Mouse (Mus musculus) limb, embryonic 14.5 days (tissue): Measurements from ENCODE around the gene Isl2. TPM values are rescaled to one million over a fixed set of nuclear protein-coding genes. Genes with fewer than 3 reads are reported as not detected.
A peak's percentile ranks its signal among the peaks of the same experiment; 100 is the strongest.

Experiments
- ATAC-seq: fragments of 200-750 bp; cut with Nextera tagmentation; 2 replicates; pipeline ENCODE4 v1.8.0; 2017; ENCODE audit warnings: low read depth, moderate number of reproducible peaks, moderate TSS enrichment; ENCODE audit not compliant: low FRiP score
- DNase-seq: peaks from one replicate; pipeline ENCODE4 v3.0.0-alpha.2; 2015; ENCODE audit warnings: low spot score
- H3K27ac ChIP-seq: fragments of 300-500 bp; sonication (generic); replicated peaks from 2 replicates; pipeline ENCODE4 v1.5.1; 2014; ENCODE audit warnings: low read depth, mild to moderate bottlenecking, low read length, moderate library complexity, mixed read lengths
- H3K27me3 ChIP-seq: fragments of 300-500 bp; sonication (generic); 2 replicates; pipeline ENCODE4 v1.6.1; 2014; ENCODE audit warnings: low read length, mixed read lengths; ENCODE audit not compliant: control insufficient read depth, insufficient read depth
- H3K36me3 ChIP-seq: fragments of 300-500 bp; sonication (generic); 2 replicates; pipeline ENCODE4 v1.6.1; 2014; ENCODE audit warnings: mild to moderate bottlenecking, low read length, moderate library complexity, mixed read lengths; ENCODE audit not compliant: control insufficient read depth, insufficient read depth
- H3K4me1 ChIP-seq: fragments of 300-500 bp; sonication (generic); 2 replicates; pipeline ENCODE4 v1.6.1; 2014; ENCODE audit warnings: antibody characterized with exemption, low read length, mixed read lengths; ENCODE audit not compliant: control insufficient read depth, insufficient read depth
- H3K4me2 ChIP-seq: fragments of 300-500 bp; sonication (generic); replicated peaks from 2 replicates; pipeline ENCODE4 v1.6.1; 2014; ENCODE audit warnings: low read depth, mild to moderate bottlenecking, low read length, moderate library complexity; ENCODE audit not compliant: severe bottlenecking
- H3K4me3 ChIP-seq: fragments of 300-500 bp; sonication (generic); replicated peaks from 2 replicates; pipeline ENCODE4 v1.5.1; 2014; ENCODE audit warnings: low read length
- H3K9ac ChIP-seq: fragments of 300-500 bp; sonication (generic); 2 replicates; pipeline ENCODE4 v1.6.1; 2014; ENCODE audit warnings: mild to moderate bottlenecking, low read depth, low read length, moderate library complexity; ENCODE audit not compliant: severe bottlenecking
- H3K9me3 ChIP-seq: fragments of 300-500 bp; sonication (generic); 2 replicates; pipeline ENCODE4 v1.6.1; 2016; ENCODE audit warnings: low read length; ENCODE audit not compliant: control insufficient read depth
- POLR2A ChIP-seq: fragments of 200-500 bp; IDR thresholded peaks from 2 replicates; pipeline ENCODE4 v1.8.0; 2012; ENCODE audit warnings: inconsistent platforms, mild to moderate bottlenecking, moderate library complexity, borderline replicate concordance; ENCODE audit not compliant: insufficient read depth, insufficient read length; ENCODE audit errors: extremely low read depth
- WGBS: fragments of 180-500 bp; shearing (Covaris S2); extraction: QIAGEN DNeasy Blood & Tissue Kit; methylation state at CpG from one replicate; pipeline ENCODE4 v1.1.7; 2014; 5-methylcytosine and 5-hydroxymethylcytosine counted together
- polyA plus RNA-seq, 2 experiments: library from polyadenylated mRNA; depleted of rRNA in 1 of 2; stranded (reverse) in 1 of 2; unstranded in 1 of 2; fragments of >200 nt; fragmentation: Nextera tagmentation in 1 of 2; extraction: Ambion mirVana in 1 of 2; gene quantifications; 2 replicates each; pipeline versions ENCODE4 v1.2.1 to v1.2.3; 2012 to 2014

Isl2 gene
- 0.55 and 1.5 TPM in 2 replicates for polyA plus RNA-seq (2012; rRNA removed)
- 0.22 and 0.72 TPM in 2 replicates for polyA plus RNA-seq (2014; fragmentation: Nextera tagmentation; extraction: Ambion mirVana)

DNA sequence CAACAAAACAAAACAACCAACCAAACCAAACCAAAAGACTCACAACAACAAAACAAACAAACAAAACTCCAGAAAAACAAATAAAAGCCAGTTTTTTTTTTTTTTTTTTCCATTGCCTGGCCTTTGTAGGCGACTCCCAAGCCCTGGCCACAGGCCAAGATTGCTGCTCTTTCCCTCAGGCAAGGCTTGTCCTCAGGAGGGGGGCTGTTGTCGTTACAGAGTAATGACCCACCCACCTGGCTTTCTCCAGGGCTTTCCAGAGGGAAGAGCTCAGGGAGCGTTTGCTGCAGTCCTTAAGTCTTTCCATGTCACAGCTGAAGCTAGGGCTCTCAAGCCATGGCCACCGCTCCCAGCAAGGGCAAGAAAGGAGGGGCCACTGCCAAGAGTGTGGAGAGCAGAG lies at the start of gene Isl2:
Isl2 (plus strand) TSS at position 296 of the 400 bp plus-strand sequence.
- Histone ChIP-seq H3K9me3 (no peaks in the 10 kb centered on the region), H3K4me1 (peaks cover 12% of the 10 kb centered on the region; the same call in 1 of the 2 replicates), H3K4me2 (peak within 1 kb of the TSS; percentile 67), H3K9ac (no peak within 1 kb of the TSS), H3K4me3 (peak within 1 kb of the TSS; percentile 42), H3K27ac (no peak within 1 kb of the TSS), H3K27me3 (peaks cover 41% of the 10 kb centered on the region), H3K36me3 (no peaks in the 10 kb centered on the region)
- WGBS, result 6% methylated on average over 4 of the region's 4 CpGs
- ATAC-seq, result no peak
- DNase-seq, result peak; percentile 22
- no peak for TF ChIP-seq POLR2A

GRCm38 (mm10) chr9:55507922-55508321 lies 30.6 kb upstream of the Isl2 start:
- Histone ChIP-seq H3K4me3 (no peak overlapping the region), H3K9me3 (no peaks in the 10 kb centered on the region), H3K36me3 (no peaks in the 10 kb centered on the region), H3K9ac (no peak overlapping the region), H3K27me3 (no peaks in the 10 kb centered on the region), H3K4me1 (peaks cover 6% of the 10 kb centered on the region), H3K4me2 (no peak overlapping the region), H3K27ac (no peak overlapping the region)
- no peak for TF ChIP-seq POLR2A
- 81% methylated on average over 3 of the region's 3 CpGs for WGBS
- DNase-seq (no peak), ATAC-seq (no peak)

DNA sequence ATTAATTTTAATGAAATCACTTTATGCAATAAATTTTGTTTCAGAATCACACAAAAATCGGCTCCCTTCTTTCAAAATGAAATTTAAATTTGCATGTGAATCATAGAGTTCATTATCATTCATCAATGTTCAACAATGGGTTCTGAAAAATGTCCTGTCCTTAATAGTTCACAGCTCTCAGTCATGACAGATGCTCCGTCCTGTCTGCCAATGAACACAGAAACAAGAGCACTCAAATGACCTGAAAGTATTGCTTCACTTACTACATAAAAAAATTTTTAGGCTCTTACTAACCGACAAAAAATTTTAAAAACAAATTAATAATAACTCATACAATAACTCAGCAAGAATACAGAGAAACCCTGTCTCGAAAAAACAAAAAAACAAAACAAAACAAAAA lies 29.8 kb upstream of the Isl2 start:
- H3K4me2 ChIP-seq, result no peak overlapping the region
- peaks cover 6% of the 10 kb centered on the region for H3K4me1 ChIP-seq
- no peaks in the 10 kb centered on the region for H3K27me3 ChIP-seq
- H3K36me3 ChIP-seq, result no peaks in the 10 kb centered on the region
- WGBS, result 88% methylated on average over 4 of the region's 4 CpGs
- no peak for DNase-seq
- no peak for TF ChIP-seq POLR2A
- no peak overlapping the region for H3K4me3 ChIP-seq
- H3K27ac ChIP-seq, result no peak overlapping the region
- no peak overlapping the region for H3K9ac ChIP-seq
- H3K9me3 ChIP-seq, result no peaks in the 10 kb centered on the region
- ATAC-seq, result no peak

DNA sequence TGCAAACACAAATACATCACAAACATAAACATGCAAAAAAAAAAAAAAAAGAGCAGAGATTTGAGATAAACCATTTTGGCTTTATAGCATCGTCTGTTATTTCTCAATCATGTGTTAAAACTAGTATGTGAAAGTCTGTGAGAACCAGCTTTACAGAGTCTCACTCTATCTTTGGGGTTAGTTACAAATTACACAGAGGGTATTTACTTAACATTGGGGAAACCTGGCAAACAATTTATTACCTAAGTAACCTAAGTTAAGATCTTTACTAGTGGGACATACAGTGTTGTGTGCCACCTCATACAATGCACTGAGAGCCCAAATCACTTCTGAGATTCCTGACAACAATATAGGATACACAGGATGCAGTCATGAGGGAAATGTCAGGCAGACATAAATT lies 28.7 kb upstream of the Isl2 start:
- Histone ChIP-seq H3K4me2 (no peak overlapping the region), H3K4me1 (peaks cover 6% of the 10 kb centered on the region), H3K36me3 (no peaks in the 10 kb centered on the region), H3K9ac (no peak overlapping the region), H3K9me3 (no peaks in the 10 kb centered on the region), H3K27me3 (no peaks in the 10 kb centered on the region), H3K4me3 (no peak overlapping the region), H3K27ac (no peak overlapping the region)
- DNase-seq, result no peak
- ATAC-seq, result no peak
- TF ChIP-seq POLR2A, result no peak
- 80% methylated on average over 1 of the region's 1 CpGs for WGBS

DNA sequence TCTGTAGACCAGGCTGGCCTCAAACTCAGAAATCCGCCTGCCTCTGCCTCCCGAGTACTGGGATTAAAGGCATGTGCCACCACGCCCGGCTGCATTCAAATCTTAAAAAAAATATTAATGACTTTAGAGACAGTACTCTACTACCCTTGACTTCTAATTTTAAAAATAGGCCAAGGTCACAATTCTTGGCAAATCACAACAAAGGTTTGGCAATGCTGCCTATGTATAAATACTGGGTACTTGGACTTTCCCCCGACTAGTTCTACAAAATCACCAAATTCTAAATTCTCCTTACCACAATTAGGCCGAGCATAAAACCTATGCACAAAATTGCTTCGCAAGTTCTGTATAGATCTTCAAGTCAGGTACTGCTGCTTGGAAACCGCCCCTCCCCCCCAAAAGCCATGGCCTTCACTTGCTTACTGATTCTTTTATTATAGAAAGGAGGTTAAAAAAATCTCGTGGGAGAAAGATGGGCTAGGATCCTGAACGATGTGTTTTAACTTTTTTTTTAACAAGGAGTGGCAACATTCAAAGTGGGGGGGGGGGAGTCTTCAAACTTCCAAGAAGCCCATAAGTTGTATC lies 27.7 kb upstream of the Isl2 start:
- Histone ChIP-seq H3K9me3 (no peaks in the 10 kb centered on the region), H3K4me2 (peak overlapping the region; percentile 53), H3K4me3 (peak overlapping the region; percentile 95), H3K27me3 (no peaks in the 10 kb centered on the region), H3K9ac (no peak overlapping the region), H3K36me3 (no peaks in the 10 kb centered on the region), H3K4me1 (peaks cover 6% of the 10 kb centered on the region), H3K27ac (no peak overlapping the region)
- 80% methylated on average over 10 of the region's 10 CpGs for WGBS
- no peak for TF ChIP-seq POLR2A
- DNase-seq (no peak), ATAC-seq (no peak)
